Mouse (Mus musculus): ENCODE measurements around the gene Krtap29-1.

DNA sequence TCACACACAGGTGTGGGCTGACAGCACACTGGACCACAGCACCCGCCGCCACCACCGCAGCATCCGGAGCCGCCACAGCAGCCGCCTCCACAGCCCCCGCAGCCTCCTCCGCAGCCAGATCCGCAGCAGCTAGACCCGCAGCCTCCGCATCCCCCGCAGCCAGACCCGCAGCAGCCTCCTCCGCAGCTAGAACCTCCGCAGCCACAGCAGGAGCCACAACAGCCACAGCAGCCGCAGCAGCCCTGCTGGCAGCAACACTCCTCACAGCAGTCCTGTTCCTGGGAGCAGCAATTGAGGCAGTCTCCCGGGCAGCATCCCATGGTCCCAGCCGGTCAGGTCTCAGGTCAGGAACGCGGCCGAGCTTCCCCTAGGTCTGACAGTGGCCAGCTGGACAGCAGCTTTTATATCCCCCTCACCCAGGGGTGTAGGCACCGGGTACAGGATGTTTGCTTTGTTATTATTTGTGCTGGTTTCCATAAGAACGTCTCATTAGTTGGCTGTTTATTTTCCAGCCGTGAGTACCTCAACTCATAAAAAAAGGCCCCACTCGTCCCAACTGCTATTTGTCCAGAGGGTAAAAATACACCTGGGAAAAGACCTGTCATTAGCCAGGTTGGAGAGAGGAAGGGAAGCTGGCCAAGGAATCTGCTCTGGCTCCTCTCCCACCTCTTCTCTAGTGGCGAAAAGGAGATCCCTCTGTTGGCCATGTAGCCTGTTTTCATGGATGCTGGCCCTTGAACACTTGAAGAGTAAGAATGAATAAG, 14.9 kb upstream of the Krtap29-1 start, which contains the start of gene Krtap17-1:
- no peak for TF ChIP-seq CTCF (IDR thresholded peaks at IDR 0.05; ENCODE audit: borderline replicate concordance, extremely low read depth, insufficient read depth, insufficient read length)
- no peak for TF ChIP-seq POLR2A (IDR thresholded peaks at IDR 0.05; ENCODE audit: borderline replicate concordance, extremely low read depth, insufficient read depth, insufficient read length, poor library complexity, severe bottlenecking)

Measured in brain, embryonic 14.5 days (tissue).